Mouse (Mus musculus) small intestine, adult 2 months (tissue): ENCODE results near the gene Prdm16. TPM values are rescaled to one million over a fixed set of nuclear protein-coding genes. Genes with fewer than 3 reads are reported as not detected.

Experiments used
- H3K27ac ChIP-seq: fragments of 200-500 bp; 2 replicates; pipeline ENCODE4 v1.5.1; 2012; ENCODE audit warnings: low read depth, low read length, control low read depth, inconsistent platforms; ENCODE audit not compliant: insufficient read depth
- H3K27me3 ChIP-seq: fragments of 200-500 bp; 2 replicates; pipeline ENCODE4 v1.6.1; 2012; ENCODE audit warnings: mild to moderate bottlenecking, moderate library complexity, low read length, inconsistent platforms; ENCODE audit not compliant: control insufficient read depth, insufficient read depth
- H3K36me3 ChIP-seq: fragments of 200-500 bp; 2 replicates; pipeline ENCODE4 v1.6.1; 2012; ENCODE audit warnings: mild to moderate bottlenecking, low read length, control low read depth, inconsistent platforms; ENCODE audit not compliant: control insufficient read depth, insufficient read depth
- H3K4me1 ChIP-seq: fragments of 200-500 bp; 2 replicates; pipeline ENCODE4 v1.6.1; 2012; ENCODE audit warnings: low read length, inconsistent platforms, mixed read lengths; ENCODE audit not compliant: control insufficient read depth, insufficient read depth, insufficient read length
- H3K4me3 ChIP-seq: fragments of 200-500 bp; 2 replicates; pipeline ENCODE4 v1.5.1; 2012; ENCODE audit warnings: low read depth, mild to moderate bottlenecking, control low read depth, inconsistent platforms, low read length, moderate library complexity
- CTCF ChIP-seq: fragments of 200-500 bp; IDR thresholded peaks from 2 replicates; pipeline ENCODE4 v1.5.1; 2012; ENCODE audit warnings: low read depth, mild to moderate bottlenecking, control low read depth, inconsistent platforms, low read length, moderate library complexity, mixed read lengths; ENCODE audit not compliant: insufficient replicate concordance, insufficient read length; ENCODE audit errors: extremely low read depth
- POLR2A ChIP-seq: fragments of 200-500 bp; IDR thresholded peaks from 2 replicates; pipeline ENCODE4 v1.6.1; 2012; ENCODE audit warnings: low read depth, mild to moderate bottlenecking, control low read depth, inconsistent platforms, low read length, moderate library complexity
- WGBS: fragments of 180-500 bp; shearing (Covaris S2); methylation state at CpG from one replicate; pipeline ENCODE4 v1.1.7; 2018; 5-methylcytosine and 5-hydroxymethylcytosine counted together
- polyA plus RNA-seq: library from polyadenylated mRNA; depleted of rRNA; stranded (reverse); fragments of >200 nt; gene quantifications from 2 replicates; pipeline ENCODE4 v1.2.3, GENCODE M21; 2012

The Prdm16 gene
- polyA plus RNA-seq, 1 experiment = 4.9 TPM

GRCm38 (mm10) chr4:154652494-154652893 is 15.8 kb upstream of the Prdm16 start:
- 48% methylated on average over 5 of the region's 5 CpGs for WGBS
- H3K27ac ChIP-seq = no peak overlapping the region
- TF ChIP-seq POLR2A (no peak), CTCF (no peak)
- H3K4me1 ChIP-seq = no peaks in the 10 kb centered on the region
- no peak overlapping the region for H3K4me3 ChIP-seq
- H3K36me3 ChIP-seq = no peaks in the 10 kb centered on the region
- no peaks in the 10 kb centered on the region for H3K27me3 ChIP-seq

GRCm38 (mm10) chr4:154649083-154649747 is 12.5 kb upstream of the Prdm16 start:
- no peaks in the 10 kb centered on the region for H3K27me3 ChIP-seq

DNA sequence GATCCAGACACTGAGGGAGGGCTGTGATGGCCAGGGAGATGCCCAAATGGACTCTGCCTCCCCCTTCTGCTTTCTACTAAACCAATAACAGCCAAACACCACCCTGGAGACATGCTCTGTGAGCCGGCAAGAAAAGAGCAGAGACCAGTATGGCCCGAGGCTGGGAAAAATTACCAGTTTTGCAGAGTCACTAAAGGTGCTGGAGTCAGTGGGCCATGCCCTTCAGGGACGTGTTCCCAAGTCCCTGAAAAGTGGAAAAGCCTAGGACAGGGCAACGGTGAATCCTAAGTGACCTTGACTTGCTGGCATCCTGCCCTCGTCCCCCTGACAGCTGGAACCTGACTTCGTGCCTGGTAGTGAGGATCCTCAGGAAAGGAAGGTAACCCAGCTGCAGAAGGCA is 5.8 kb upstream of the Prdm16 start:
- H3K36me3 ChIP-seq = no peaks in the 10 kb centered on the region
- H3K4me3 ChIP-seq = no peak overlapping the region
- no peak overlapping the region for H3K27ac ChIP-seq
- peaks cover 16% of the 10 kb centered on the region for H3K27me3 ChIP-seq
- no peaks in the 10 kb centered on the region for H3K4me1 ChIP-seq
- TF ChIP-seq CTCF = no peak
- no peak for TF ChIP-seq POLR2A
- 52% methylated on average over 6 of the region's 6 CpGs for WGBS

More at GRCm38 (mm10) chr4:154649083-154649747, 12.5 kb upstream of the Prdm16 start:
- Histone ChIP-seq H3K27ac (no peak overlapping the region), H3K4me3 (no peak overlapping the region), H3K4me1 (no peaks in the 10 kb centered on the region), H3K36me3 (no peaks in the 10 kb centered on the region)
- WGBS = 84% methylated on average over 19 of the region's 19 CpGs
- no peak for TF ChIP-seq CTCF
- TF ChIP-seq POLR2A = no peak

DNA sequence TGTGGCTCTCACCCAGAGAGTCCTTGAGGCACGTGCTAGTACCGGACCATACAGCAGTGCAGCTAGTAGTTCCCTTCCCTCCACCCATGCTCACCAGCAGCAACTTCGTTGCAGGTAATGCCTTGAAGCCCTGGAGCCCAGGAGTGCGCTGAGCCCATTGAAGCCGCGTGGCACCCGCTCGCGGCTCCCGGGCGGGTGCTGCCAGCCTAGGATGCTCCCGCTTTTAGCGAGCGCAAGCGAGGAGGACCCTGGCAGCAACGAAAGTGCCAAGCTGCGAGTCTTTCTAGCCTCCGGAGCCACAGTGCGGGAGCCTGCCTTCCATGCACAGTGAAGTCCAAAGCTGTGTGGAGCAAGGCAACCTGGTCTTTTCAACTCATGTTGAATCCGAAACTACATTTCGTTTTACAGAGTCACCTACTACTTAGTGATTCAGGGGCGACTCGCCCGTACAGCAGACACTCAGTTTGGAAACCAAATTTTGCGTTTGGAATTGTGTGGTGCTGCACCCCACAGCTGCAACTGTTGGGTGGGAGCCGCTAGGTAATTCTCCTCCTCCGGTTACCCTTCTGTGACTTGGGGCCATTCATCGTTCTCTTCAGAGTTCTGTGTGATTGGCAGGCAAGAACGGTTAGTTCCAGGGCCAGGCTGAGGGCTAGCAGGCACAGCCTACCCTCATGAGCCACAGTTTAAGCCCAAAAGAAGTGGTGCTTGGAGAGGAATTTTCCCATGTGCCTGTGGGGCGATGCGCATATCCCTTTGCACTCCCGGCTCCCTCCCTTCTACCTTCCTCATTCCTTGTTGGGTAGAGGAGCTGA is 4.8 kb upstream of the Prdm16 start:
- no peaks in the 10 kb centered on the region for H3K4me1 ChIP-seq
- H3K27me3 ChIP-seq = peaks cover 23% of the 10 kb centered on the region
- H3K4me3 ChIP-seq = no peak overlapping the region
- no peak overlapping the region for H3K27ac ChIP-seq
- no peaks in the 10 kb centered on the region for H3K36me3 ChIP-seq
- TF ChIP-seq CTCF = no peak
- TF ChIP-seq POLR2A = no peak
- 56% methylated on average over 32 of the region's 32 CpGs for WGBS

- Histone ChIP-seq H3K4me3 (no peak overlapping the region), H3K4me1 (no peaks in the 10 kb centered on the region), H3K27ac (no peak overlapping the region), H3K36me3 (no peaks in the 10 kb centered on the region), H3K27me3 (peaks cover 23% of the 10 kb centered on the region)
- TF ChIP-seq CTCF = no peak
- no peak for TF ChIP-seq POLR2A
- WGBS = 54% methylated on average over 20 of the region's 20 CpGs
Measured at GRCm38 (mm10) chr4:154640443-154641295, 4.0 kb upstream of the Prdm16 start.

- no peak for TF ChIP-seq POLR2A
- TF ChIP-seq CTCF = no peak
- Histone ChIP-seq H3K4me1 (no peaks in the 10 kb centered on the region), H3K27ac (no peak overlapping the region), H3K36me3 (no peaks in the 10 kb centered on the region), H3K27me3 (peaks cover 23% of the 10 kb centered on the region), H3K4me3 (no peak overlapping the region)
- WGBS = 56% methylated on average over 13 of the region's 13 CpGs
Measured at GRCm38 (mm10) chr4:154639591-154640442, 3.1 kb upstream of the Prdm16 start.
